In genomic region chr2:135825645-135826044, GRCm38 (mm10) we compare ENCODE assay signal across 24 mouse cellular contexts.
DNase-seq lines count a peak whose midpoint lies in the region; ATAC-seq and TF ChIP-seq lines count a peak whose summit lies in the region.
"Had no signal": no experiment of that assay in that cellular context is flagged by ENCODE, and none has a peak within 500 bp of the region (broad histone marks: within the 10 kb centered on the region; RNA-seq: fewer than 3 reads in every experiment).

No protein-coding gene starts in this region.

- no peaks in the 10 kb centered on the region for H3K27me3 ChIP-seq in cerebellum, adult 2 months (ENCODE audit: control insufficient read depth, insufficient read depth, low read length)
- no peaks in the 10 kb centered on the region for H3K27me3 ChIP-seq in midbrain, embryonic 13.5 days
- no peaks in the 10 kb centered on the region for H3K27me3 ChIP-seq in midbrain, embryonic 11.5 days (ENCODE audit: control insufficient read depth, insufficient read depth, low read length)
- H3K27me3 ChIP-seq in midbrain, postnatal 0 days (ENCODE audit: insufficient read depth, low read length), result no peaks in the 10 kb centered on the region
- H3K27me3 ChIP-seq: embryonic facial prominence, embryonic 12.5 days; forebrain, embryonic 13.5 days; limb, embryonic 15.5 days; neural tube, embryonic 15.5 days had no signal

- H3K9me3 ChIP-seq in midbrain, embryonic 13.5 days, result no peaks in the 10 kb centered on the region
- H3K9me3 ChIP-seq in midbrain, embryonic 11.5 days (ENCODE audit: control insufficient read depth, low read length), result no peaks in the 10 kb centered on the region
- H3K9me3 ChIP-seq in midbrain, postnatal 0 days (ENCODE audit: low read length), result no peaks in the 10 kb centered on the region
- H3K9me3 ChIP-seq: embryonic facial prominence, embryonic 12.5 days; forebrain, embryonic 13.5 days; limb, embryonic 15.5 days; neural tube, embryonic 15.5 days had no signal

- H3K9ac ChIP-seq in midbrain, embryonic 13.5 days (replicated peaks), result no peak overlapping the region
- H3K9ac ChIP-seq in midbrain, embryonic 11.5 days (ENCODE audit: low read length), result no peak overlapping the region
- no peak overlapping the region for H3K9ac ChIP-seq in midbrain, postnatal 0 days (replicated peaks; ENCODE audit: low read length, poor library complexity, severe bottlenecking)
- H3K9ac ChIP-seq: embryonic facial prominence, embryonic 12.5 days; forebrain, embryonic 13.5 days; limb, embryonic 15.5 days; liver, postnatal 0 days; neural tube, embryonic 15.5 days had no signal

- DNase-seq in cerebellum, adult 2 months, result peak in 1 of 2 experiments; percentile 47
- no peak for DNase-seq in cerebellum, adult 11-12 months
- DNase-seq in heart, adult 11 months, result peak; percentile 77
- no peak for DNase-seq in heart, postnatal 14 days
- DNase-seq in midbrain, embryonic 11.5 days (ENCODE audit: low spot score, missing footprints), result no peak
- DNase-seq in midbrain, postnatal 0 days (ENCODE audit: low spot score), result peak; percentile 47
- DNase-seq: adrenal gland, postnatal 25 days; heart, postnatal 4 days; kidney, adult 18-20 months; kidney, postnatal 10 days; layer of hippocampus, postnatal 36 days; liver, postnatal 0 days; lung, postnatal 10 days; thymus, postnatal 36 days had no signal

- no peak for ATAC-seq in midbrain, embryonic 13.5 days
- no peak for ATAC-seq in midbrain, embryonic 11.5 days (ENCODE audit: low FRiP score)
- ATAC-seq in midbrain, postnatal 0 days (ENCODE audit: low FRiP score), result no peak
- ATAC-seq: activated CD4-positive, CD25-positive, alpha-beta regulatory T cell, adult 4 months; forebrain, embryonic 13.5 days; liver, postnatal 0 days had no signal

- no peak for TF ChIP-seq CTCF in cerebellum, adult 2 months (IDR thresholded peaks at IDR 0.05; ENCODE audit: borderline replicate concordance, insufficient read depth, low read depth, low read length)
- TF ChIP-seq CTCF in midbrain, postnatal 0 days (IDR thresholded peaks at IDR 0.05), result 0 out of 2 replicates have a peak, but pooled peaks have one; percentile 12

- H3K4me2 ChIP-seq in midbrain, embryonic 13.5 days (replicated peaks), result no peak overlapping the region
- no peak overlapping the region for H3K4me2 ChIP-seq in midbrain, embryonic 11.5 days
- no peak overlapping the region for H3K4me2 ChIP-seq in midbrain, postnatal 0 days (ENCODE audit: low read depth, low read length, poor library complexity, severe bottlenecking)
- H3K4me2 ChIP-seq: embryonic facial prominence, embryonic 12.5 days; forebrain, embryonic 13.5 days; heart, embryonic 11.5 days; limb, embryonic 15.5 days; neural tube, embryonic 15.5 days had no signal

- peak overlapping the region; percentile 93 for H3K27ac ChIP-seq in cerebellum, adult 2 months (ENCODE audit: insufficient read depth, low read length)
- peak overlapping the region; percentile 10 for H3K27ac ChIP-seq in midbrain, embryonic 13.5 days
- H3K27ac ChIP-seq in midbrain, embryonic 11.5 days (ENCODE audit: low read depth, low read length), result no peak overlapping the region
- H3K27ac ChIP-seq in midbrain, postnatal 0 days (ENCODE audit: low read depth, low read length), result no peak overlapping the region; the same call in 1 of the 2 replicates
- H3K27ac ChIP-seq: embryonic facial prominence, embryonic 12.5 days; forebrain, embryonic 13.5 days; layer of hippocampus, adult 2 months; limb, embryonic 15.5 days; neural tube, embryonic 15.5 days had no signal

- intact Hi-C loops in heart, postnatal 14 days (cut with DNase I), result no loop called here

- H3K4me1 ChIP-seq in cerebellum, adult 2 months (ENCODE audit: control insufficient read depth, insufficient read depth, low read length), result peaks cover 33% of the 10 kb centered on the region
- peaks cover 6% of the 10 kb centered on the region for H3K4me1 ChIP-seq in midbrain, embryonic 13.5 days (replicated peaks)
- H3K4me1 ChIP-seq in midbrain, embryonic 11.5 days (ENCODE audit: control insufficient read depth, insufficient read depth, low read length), result no peaks in the 10 kb centered on the region
- H3K4me1 ChIP-seq in midbrain, postnatal 0 days (ENCODE audit: insufficient read depth, low read length), result peaks cover 6% of the 10 kb centered on the region; the same call in 1 of the 2 replicates
- H3K4me1 ChIP-seq: embryonic facial prominence, embryonic 12.5 days; forebrain, embryonic 13.5 days had no signal

- H3K4me3 ChIP-seq in cerebellum, adult 2 months (replicated peaks; ENCODE audit: insufficient read depth, low read depth, low read length), result no peak overlapping the region
- H3K4me3 ChIP-seq in midbrain, embryonic 13.5 days (replicated peaks), result no peak overlapping the region
- H3K4me3 ChIP-seq in midbrain, embryonic 11.5 days (ENCODE audit: low read depth, low read length), result no peak overlapping the region
- no peak overlapping the region for H3K4me3 ChIP-seq in midbrain, postnatal 0 days (ENCODE audit: low read depth, low read length)
- H3K4me3 ChIP-seq: embryonic facial prominence, embryonic 12.5 days; erythroblast, embryonic 14.5 days; forebrain, embryonic 13.5 days; layer of hippocampus, adult 2 months; limb, embryonic 15.5 days; neural tube, embryonic 15.5 days had no signal

- H3K36me3 ChIP-seq in midbrain, embryonic 13.5 days, result no peaks in the 10 kb centered on the region
- H3K36me3 ChIP-seq in midbrain, embryonic 11.5 days (ENCODE audit: control insufficient read depth, insufficient read depth, low read length), result no peaks in the 10 kb centered on the region
- H3K36me3 ChIP-seq in midbrain, postnatal 0 days (ENCODE audit: insufficient read depth, low read length), result no peaks in the 10 kb centered on the region
- H3K36me3 ChIP-seq: embryonic facial prominence, embryonic 12.5 days; G1E; limb, embryonic 15.5 days; neural tube, embryonic 15.5 days had no signal

- TF ChIP-seq POLR2A in cerebellum, adult 2 months (IDR thresholded peaks at IDR 0.05; ENCODE audit: borderline replicate concordance, insufficient read depth, low read length), result no peak

- 15% methylated on average over 2 of the region's 2 CpGs for WGBS in cerebellum, adult 2 months
- 84% methylated on average over 2 of the region's 2 CpGs for WGBS in midbrain, embryonic 13.5 days
- WGBS in midbrain, embryonic 11.5 days, result 87% methylated on average over 2 of the region's 2 CpGs
- 69% methylated on average over 2 of the region's 2 CpGs for WGBS in midbrain, postnatal 0 days

Comparison
In these comparisons a context has a peak if more than half of its experiments do, and no peak if none do; other contexts are left out.
1. DNase-seq: peak in heart, adult 11 months (single experiment) and midbrain, postnatal 0 days (single experiment); none in cerebellum, adult 11-12 months (single experiment), heart, postnatal 14 days (0 of 2) and midbrain, embryonic 11.5 days (single experiment).
2. H3K27ac ChIP-seq: peak in cerebellum, adult 2 months (single experiment) and midbrain, embryonic 13.5 days (single experiment); none in midbrain, embryonic 11.5 days (single experiment) and midbrain, postnatal 0 days (single experiment).